Mouse (Mus musculus) fat pad, adult 2 months (tissue): ENCODE measurements around the gene Fbxo4.

ENCODE experiments used
- DNase-seq: peaks from one replicate; pipeline ENCODE4 v3.0.0-alpha.2; 2011; ENCODE audit warnings: low read depth, low spot score; ENCODE audit errors: extremely low read depth

Gene Fbxo4

DNA sequence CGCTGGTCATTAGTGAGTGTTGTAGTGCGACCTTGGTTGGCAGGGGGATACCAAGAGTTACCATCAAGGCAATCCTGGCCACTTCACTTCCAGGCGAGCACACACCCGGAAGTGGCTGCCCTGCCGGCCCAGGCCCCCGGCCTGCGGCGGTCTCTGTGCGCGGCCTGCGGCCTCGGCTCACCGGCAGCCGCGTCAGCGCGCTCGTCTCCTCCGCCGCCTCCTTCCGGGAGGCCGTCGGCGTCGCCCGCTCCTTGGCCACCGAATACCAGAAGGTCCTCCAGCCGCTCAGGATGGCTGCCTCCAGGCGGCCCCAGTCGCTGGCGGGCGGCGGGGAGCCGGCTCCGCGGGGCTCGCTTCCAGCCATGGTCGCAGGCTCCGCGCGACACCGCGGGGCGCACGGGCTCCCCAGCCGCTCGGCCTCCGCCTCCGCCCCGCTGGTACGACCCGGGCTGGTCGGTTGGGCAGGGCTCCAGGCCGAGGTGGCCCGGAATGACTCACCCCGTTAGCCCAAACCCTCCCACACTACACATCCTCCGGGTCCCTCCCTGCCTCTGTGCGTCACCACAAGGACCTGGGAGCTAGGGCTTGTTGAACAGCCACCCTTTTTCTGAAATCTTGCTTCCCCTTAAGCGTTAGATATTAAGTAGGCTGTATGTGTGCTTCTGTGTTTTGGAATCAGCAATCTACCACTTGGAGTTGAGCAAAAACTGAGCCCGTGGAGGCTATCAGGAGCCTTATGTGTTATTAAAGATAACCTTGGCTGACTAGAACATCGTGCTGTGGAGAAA is at the start of gene Fbxo4:
Gene Fbxo4 (minus strand): TSS at position 513 of the 788 bp plus-strand sequence.
- no peak for DNase-seq

DNA sequence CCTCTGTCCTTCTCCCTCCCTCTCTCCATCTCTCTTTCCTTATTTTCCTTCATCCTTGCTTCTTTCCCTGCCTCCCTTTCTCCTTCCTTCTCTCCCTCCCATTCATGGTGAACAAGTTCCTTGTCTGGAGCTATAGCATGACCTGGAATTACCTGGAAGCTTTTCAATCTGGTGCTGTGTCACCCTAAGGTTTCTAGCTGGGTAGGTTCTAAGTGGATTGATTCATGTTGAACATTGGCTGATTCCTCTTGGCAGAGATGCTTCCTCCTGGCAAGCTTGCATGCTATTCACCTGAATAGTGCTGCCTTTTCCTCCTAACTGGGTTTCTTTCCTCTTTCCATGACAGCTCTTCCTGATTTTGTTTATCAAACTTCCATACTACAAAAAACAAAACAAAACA is 49.6 kb upstream of the Fbxo4 start:
- DNase-seq: peak; percentile 42

DNA sequence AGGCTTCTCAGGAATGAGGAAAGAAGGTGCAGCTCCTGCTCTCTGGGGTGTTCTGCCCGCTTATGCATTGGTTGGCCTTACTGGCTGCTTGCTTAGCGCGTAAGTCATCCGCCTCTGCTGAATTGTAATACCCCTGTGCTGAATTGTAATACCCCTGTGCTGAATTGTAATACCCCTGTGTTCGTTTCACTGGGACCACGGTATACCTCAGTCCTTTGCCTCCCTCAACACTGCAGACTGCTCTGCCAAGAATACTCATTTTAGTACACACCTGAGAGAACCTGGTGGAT is 49.0 kb upstream of the Fbxo4 start:
- no peak for DNase-seq

DNA sequence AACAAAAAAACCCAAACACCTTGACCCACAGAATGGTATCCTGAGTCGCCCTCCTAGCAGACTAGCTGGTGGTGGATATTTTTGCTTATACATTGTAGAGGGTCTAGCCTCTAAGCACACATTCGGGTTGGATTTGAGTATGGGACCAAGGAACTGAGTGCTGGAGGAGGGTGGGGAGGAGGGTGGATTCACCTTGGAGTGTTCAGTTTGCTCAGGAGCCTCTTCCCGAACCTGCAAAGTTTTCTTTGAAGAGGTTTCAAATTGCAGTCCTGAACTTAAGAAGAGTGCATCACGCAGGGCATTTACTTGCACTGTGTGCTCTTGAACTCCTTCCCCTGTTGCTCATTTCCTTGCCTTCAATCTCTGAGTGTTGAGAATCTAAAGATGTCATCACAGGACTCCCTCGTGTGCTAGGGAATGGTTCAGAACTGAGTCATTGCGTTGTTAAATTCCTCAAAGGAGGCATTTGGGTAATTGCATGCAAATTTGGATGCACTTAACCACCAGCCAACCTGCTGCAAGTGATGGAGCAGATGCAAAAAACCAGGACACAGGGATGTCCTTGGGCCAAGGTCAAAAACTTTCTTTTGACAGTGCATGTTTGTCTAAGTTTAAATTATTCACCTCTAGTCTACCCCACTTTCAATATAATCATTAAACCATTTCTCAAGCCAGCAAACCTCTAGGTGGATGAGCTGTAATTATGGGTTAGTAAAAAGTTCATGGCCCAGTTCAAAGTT is 48.5 kb upstream of the Fbxo4 start:
- DNase-seq: no peak

DNA sequence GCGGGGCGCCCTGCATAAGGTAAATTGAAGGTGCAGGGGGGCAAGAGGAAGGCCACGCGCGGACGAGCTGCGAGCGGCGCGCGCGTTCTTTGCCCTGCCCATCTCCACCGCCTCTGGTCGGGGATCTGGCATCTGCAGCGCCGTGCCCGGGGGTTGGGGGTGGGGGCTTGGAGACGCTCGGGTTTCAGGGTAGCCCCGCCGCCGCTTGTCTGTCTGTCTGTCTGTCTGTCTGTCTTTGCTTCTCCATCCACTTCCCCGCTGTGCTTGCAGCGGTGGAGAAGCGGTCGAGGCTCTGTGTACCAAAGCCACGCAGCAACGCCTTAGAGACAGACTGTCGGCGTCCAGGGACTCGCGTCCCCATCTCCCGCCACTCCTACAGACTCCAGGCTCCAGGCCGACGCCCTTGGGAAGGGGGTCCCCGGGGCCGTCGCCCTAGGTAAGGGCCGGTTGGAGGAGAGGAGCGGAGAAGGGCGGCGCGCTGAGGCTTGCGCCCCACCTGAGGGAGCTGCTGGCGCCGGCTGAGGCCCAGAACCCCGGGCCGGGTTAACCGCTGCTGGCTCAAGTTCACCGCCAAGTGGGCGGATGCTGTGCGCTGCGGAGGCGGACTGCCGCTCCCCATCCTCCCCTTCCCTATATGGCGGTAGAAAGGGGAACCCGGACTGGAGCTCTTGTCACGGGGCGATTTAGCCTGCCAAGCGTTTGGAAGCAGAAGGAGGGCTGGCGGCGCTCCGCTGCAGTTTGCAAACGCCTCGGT is 47.6 kb upstream of the Fbxo4 start:
- no peak for DNase-seq

DNA sequence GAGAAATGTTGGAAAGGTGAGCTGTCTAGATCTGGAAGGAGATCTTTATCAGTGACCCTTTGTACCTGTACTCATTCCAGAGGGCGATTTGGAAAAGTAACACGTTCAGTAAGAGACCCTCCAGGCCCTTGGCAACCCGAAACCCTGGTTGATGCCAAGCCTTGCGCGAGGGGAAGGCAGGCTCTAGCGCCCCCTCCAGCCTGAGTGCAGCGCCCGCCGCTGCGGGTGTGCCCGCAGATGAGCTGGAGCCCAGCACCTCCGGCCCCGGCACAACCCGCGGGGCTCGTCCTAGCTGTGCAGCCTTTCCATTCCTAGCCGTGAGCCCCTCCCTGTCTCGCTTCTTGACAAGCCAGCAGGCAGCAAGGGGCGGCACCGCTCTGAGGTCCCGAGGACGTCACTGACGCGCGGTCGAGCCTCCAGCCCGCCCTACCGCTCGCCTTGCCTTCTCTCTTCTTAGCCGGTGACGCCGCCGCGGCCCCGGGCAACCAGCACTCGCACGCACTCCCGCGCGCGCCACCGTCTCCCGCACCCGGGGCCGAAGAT is 46.9 kb upstream of the Fbxo4 start, which contains the start of gene Oxct1:
Gene Oxct1 (plus strand): TSS at position 153 of the 543 bp plus-strand sequence.
- peak; percentile 92 for DNase-seq

DNA sequence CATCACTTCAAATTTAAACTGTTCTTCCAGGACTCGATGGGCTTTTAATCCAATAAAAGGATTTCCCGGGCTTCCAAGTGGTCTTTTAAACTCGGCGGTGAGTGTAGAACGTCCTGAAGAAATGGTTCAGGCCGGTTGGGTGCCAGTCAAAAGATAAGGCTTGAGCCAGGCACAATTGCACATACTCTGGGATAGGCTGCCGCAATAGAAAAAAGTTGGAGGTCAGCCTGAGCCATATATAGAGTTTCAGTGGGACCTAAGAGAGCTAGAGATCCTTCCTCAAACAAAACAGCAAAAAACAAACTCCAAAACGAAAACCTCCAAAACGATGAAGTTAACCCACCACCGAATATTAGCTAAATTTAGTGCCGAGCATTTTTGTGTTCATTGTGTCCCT is 46.1 kb upstream of the Fbxo4 start:
- DNase-seq: no peak

DNA sequence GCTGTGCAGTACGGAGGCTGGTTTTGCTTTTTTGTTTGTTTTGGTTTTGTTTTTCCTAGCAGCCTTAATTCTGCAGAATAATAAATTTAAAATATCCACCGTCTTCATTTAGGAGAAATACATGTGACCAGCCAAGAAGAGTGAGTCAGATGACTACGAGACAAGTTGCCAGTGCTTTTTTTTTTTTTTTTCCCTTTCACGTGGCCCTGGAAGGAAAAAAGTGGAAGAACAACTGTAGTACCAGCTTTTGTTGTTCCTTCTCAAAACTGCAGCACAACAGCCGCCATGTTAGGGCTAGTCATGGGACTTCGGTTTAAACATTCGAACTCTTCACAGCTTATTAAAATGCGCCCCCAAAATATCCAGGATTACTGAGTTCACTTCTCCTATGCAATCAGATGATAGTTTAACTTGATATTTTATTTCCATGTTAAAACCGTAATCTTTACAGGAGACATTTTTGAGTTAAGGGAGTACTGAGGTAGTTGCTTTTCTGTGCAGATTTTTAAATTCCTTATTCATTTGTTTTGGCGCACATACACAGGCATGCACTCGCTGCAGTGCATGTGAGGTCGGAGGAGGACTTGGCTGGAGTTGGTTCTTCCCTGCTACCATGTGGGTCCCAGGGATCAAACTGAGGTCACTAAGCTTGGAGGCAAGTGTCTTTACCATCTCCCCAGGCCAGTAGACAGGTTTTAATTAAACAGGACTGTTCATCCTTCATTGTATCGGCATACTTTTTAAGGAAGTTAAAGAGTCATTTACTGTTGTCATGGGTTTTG is 45.5 kb upstream of the Fbxo4 start:
- DNase-seq: no peak

DNA sequence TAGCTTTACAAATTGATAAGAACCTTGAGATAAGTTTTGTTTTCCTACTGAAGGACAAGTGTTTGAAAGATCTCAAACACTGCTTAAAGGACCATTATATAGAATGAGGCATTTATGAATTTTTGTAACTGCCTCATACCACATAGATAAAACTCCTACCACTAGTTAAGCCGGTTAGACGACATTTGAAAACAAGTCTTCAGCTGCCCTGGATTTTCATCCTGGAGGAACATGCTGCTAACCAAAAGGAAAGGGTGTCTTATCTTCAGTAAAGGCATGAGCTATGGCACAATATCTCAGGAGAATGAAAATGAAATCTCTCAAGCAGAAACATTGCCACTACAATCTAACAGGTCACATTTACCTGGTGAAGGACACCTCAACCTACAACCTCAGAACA is 44.4 kb upstream of the Fbxo4 start:
- DNase-seq: peak; percentile 67

DNA sequence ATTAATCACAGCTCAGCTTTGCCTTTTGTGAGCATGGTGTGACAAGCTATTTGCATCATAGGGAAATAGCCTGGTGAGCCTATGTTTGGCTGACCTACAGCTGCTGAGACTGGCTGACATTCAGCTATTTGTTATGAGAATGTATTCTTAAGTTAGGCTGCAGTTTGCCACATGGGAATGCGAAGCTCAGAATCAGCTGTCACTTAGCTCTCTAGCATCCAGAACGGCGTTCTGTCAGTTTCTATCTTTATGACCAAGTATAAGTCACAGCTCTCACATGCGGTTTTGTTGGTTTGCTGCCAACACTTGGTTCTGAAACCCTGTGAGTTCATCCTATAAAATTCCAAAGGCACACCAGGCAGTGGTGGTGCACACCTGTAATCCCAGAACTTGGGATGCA is 41.3 kb upstream of the Fbxo4 start:
- no peak for DNase-seq

DNA sequence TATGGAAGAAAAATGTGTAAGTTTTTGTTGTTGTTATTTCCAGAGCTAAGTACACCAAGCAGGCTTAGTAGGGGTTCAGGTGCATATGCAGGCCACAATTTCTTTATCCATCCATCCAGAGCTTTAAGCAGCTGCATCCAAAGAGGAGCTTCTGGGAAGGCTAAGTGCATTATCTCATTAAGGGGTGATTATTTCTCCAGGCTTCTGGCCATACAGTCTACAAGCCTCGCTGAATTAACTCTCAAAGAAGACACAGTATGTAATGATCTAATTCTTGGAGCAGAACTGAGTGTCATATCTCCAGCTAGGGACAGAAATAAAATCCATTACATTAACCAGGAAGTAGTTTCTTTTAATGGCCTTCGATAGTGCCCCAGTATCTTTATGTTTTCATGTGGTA is 34.5 kb upstream of the Fbxo4 start:
- no peak for DNase-seq

DNA sequence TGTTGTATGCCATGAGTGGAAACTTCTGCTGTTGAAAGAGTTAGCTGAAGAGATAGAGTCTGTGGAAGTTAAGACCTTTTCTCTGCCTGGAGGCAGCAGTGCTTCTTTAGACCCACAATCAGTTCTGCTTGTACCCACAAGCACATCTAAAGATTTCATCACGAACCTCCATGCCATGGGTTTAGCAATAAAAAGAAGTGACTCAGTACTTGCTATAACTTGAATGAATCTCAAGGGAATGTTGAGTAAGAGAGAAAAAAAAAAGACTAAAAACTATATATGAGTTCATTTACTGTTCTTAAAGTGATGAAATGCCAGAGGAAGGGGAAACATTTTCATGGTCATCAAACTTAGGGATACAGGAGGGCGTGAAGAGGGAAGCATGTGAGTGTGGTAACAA is 21.2 kb upstream of the Fbxo4 start:
- DNase-seq: no peak

DNA sequence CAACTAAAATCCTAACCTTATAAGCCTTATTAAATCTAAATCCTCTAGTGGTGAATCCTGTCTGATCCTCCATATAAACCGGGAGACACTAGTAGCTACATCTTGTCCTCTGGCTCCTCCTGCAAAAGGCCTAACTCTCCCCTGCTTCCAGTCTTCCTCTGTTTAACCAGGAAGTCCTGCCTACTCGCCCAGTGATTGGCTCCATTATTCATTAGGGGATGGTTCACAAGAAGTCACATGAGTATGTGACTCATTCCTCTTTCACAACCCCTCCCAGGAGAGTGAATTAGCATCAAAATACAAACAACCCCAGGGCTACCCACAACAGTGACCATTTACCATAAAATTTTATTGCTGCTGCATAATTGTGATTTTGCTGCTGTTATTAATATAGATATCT is 19.8 kb upstream of the Fbxo4 start:
- DNase-seq: no peak

DNA sequence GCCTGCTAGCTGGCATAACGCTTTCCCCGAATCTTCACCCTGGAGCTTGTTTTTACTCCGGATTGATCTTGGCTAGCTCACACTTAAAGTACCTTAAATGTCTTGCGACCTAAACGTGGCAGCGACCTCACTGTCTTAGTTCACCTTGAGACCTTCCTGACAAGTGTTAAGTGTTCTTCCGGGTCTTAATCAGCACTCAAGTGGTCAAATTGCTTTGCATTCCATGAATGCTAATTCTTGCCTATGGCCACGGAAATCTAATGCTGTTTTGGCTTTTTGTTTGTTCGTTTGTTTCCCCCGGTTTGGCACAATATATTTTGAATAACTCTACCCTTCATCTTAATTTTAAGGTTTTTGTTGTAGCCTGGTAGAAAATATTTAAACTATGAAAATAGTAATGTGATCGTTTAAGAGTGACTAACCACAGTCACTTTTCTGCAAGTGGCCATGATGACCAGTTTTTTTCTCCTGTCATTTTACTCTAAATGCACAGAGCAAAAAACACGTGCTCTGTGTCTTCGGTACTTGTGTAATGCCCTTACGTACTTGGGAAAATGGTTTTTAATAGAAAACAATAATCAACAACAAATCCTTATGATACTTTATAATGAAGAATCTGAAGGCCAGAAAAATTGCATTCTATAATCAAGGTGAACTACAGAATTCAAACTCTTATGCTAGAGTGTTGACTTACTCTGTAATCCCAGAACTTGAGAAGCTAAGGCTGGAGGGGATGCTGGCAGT is 17.1 kb upstream of the Fbxo4 start:
- DNase-seq: no peak

DNA sequence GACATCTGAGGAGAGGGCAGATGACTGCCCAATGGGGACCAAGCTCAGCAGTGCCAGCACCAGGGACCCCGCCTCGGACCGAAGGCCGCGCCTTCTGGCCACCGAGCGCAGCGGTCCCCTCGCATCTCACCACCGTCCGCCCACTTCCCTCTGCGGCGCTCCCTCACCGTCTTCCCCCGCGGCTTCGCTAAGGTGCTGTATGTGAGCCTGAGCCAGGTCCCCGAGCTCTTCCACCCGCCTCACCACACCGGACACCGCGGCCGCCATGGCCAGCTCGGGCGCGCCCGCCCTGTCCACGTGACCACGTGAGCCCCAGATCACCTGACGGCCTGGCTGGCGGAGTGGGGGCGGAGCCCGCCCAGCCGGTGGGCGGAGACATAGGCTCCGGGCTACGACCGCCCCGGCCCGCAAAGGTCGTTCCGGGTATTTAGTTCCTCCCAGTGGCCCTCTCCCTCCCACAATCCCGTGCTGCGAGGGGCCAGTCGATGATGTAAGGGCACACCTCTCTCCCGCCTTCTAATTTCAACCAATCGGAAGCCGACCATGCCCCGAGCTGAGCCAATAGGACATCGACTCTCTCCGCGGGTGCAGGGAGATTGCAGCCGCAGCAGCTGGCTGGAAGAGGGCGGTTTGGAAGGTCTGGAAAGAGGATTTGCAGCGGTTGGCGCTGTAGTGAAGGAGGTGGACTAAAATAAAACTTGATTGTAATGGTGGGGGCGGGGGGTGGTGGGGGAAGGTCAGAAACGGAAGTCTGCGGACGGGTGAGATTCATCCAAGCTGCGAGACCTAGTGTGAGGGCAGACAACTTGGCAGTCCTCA is 16.3 kb upstream of the Fbxo4 start, which contains the start of gene AW549877:
Gene AW549877 (minus strand): TSS at position 297 of the 819 bp plus-strand sequence.
- no peak for DNase-seq

DNA sequence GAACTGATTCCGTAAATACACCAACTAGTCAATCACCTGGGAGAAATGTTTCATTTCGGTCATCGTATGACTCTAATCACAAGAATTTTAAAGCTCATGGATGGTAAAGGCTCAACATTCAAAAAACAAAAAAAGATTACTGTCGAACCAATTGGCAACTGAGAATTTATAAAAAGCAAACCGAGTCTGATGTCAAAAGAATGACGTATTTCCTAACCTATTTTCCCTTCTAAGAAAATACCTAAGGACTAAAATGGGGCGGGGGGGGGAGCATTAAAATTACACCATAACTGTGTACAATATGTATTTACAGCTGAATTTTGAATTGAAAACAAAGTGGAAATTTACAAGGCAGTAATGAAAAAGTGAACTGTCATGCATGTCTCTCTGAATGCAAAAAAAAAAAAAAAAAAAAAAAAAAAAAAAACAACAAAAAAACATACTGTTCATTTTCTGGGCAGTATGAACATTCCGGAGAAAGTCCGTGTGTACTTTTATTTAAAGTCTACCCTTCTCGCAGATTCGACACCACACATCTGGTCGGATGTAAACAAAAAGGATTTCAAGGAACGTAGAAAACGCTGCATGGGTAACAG is 15.6 kb upstream of the Fbxo4 start:
- DNase-seq: no peak

DNA sequence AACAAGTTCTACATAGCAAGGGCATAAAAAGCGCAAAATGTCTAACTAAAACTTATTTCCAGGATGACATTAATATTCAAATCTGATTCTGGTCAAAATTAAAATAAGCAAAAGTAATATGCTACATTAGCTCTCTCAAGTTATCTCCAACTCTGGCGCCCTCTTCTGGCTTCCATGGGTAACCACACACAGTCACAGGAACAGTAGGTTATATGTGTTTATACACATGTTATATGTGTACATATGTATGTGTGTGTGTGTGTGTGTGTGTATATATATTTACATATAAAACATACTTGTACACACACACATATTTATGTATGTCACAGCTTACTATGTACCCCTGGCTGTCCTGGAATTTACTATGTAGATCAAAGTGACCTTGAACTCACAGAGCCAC is 8.6 kb upstream of the Fbxo4 start:
- no peak for DNase-seq

DNA sequence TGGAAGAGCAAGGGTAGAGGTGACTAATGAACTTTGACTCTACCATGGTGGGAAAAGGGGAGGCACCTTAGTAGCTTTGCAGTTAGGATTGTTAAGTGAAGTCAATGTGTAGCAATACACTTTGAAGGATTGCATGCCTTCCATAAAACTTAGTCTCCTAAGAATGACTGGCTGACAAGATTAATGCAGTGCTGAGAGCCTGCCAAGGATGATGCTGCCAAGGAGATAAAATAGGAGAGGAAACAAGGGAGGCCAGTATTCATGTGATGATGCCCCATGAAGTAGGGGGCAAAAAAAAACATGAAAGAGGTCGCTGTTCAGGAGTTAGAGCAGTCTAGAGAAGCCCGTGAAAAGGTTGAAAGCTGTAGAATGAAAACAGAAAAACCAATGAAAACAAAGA is 5.5 kb upstream of the Fbxo4 start:
- DNase-seq: no peak

DNA sequence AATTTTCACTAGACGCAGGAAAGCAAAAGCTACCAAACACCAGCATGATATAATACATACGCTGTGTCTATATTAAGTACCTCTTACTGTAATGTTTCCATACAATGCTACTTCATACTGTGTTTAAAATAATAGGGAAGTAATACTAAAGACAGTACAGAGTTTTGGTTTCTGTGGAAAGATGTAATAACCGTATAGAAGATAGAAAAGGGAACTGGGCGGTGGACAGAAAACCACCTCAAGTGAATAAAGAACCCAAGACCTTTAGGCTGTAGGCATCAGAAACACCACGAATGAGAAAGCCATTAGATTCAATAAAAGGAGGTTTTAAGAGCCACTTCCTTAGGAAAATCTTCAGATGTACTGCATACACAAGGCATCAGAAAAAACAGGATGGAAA is 3.4 kb upstream of the Fbxo4 start:
- no peak for DNase-seq
